Mouse (Mus musculus) gastrocnemius, postnatal 10 days (tissue): ENCODE measurements around the gene Agbl2. TPM values are rescaled to one million over a fixed set of nuclear protein-coding genes. Genes with fewer than 3 reads are reported as not detected.
"Not testable (repeated sequence)": the region's sequence is repeated elsewhere in the genome, so short reads cannot be mapped to it uniquely, and the experiment has no call there.

Source experiments
- DNase-seq: peaks from one replicate; pipeline ENCODE4 v3.0.0; 2021; ENCODE audit warnings: mixed read lengths
- total RNA-seq, 2 experiments: library from RNA; stranded (reverse); gene quantifications; 2 replicates each; pipeline ENCODE4 v1.2.3; 2021

Gene Agbl2
- total RNA-seq, 2 experiments from 2014 or later, result 0.43 to 0.85 TPM

DNA sequence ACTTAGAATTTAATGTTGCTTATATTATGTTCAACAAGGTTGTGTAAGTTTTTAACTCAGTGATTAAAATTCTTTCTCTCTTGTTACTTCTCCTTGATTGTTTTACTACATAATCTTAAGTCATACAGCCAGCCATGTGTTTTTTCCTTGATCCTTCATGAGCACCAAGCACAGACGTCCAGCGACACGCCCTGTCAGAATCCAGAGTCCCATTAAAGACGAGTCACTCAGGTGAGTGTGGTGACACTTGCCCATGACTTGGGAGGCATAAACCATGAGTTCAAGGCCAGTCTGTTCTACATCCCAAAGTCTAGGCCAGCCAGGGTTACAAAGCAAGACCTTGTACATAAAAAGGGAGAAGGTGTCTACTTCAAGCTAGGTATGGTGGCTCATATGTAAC, 33.6 kb downstream of the Agbl2 start:
- no peak for DNase-seq

DNA sequence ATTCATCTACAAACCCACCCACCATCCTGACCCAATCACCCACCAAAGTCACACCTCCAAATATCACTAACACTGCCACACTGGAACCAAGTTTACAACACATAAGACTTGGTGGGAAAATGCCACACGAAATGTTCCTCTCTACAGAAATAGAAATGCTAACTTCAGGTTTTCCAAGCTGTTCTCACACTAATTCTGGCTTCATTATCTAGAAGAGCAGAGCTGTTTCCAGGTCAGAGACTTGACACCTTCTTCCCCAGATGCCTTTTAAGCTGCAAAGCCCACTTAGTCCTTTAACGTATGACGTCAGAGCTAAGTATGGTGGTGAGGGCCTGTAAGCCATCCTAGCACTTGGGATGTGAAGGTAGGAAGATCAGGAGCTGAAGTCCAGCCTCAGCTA, 36.2 kb downstream of the Agbl2 start:
- no peak for DNase-seq

DNA sequence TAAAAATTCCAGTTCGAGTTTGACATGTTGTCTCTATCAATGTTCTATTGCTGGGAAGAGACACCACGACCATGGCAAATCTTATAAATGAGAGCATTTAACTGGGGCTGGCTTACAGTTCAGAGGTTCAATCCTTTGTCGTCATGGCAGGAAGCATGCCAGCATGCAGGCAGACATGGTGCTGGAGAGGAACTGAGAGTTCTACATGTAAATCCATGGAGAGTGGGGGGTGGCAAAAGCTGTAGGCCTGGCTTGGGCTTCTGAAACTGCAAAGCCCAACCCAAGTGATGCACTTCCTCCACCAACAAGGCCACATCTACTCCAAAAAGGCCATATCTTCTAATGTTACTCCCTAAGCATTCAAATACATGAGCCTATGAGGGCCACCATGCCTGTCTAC, 38.4 kb downstream of the Agbl2 start:
- DNase-seq, result no peak

DNA sequence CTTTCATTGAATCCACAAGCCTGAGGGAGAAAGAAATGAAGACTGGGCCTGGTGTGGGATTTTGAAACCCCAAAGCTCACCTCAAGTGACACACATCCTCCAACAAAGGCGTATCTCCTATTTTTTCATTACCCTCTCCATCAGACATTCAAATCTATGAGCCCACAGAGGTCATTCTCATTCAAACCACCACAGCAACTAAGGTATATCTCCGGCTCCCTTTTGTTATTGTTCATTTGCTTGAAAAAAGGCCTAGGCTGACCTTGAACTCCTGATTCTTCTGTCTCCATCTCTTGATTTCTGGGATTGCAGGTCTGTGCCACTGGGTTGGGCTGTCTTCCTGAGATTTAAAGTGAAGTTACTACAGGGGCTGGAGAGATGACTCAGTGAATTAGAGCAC, 40.5 kb downstream of the Agbl2 start:
- no peak for DNase-seq

DNA sequence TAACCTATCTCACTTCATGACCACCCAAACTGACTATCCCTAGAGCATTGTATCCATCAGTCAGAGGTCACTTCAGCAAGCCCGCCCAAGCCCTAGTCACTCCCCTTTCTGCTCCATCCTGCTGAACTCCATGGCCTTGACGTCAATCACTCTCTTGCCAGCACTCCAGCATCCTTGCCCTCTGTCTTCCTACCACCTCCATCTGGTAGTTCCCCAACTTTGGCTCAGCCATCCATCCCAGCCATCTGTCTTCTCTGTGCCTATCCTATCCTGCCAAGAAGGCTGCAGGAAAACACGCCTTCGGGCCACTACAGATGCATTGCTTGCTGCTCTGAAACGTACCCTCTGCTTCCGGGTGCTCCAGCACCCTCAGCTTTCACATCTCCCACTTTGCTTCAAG, 41.3 kb downstream of the Agbl2 start:
- no peak for DNase-seq

DNA sequence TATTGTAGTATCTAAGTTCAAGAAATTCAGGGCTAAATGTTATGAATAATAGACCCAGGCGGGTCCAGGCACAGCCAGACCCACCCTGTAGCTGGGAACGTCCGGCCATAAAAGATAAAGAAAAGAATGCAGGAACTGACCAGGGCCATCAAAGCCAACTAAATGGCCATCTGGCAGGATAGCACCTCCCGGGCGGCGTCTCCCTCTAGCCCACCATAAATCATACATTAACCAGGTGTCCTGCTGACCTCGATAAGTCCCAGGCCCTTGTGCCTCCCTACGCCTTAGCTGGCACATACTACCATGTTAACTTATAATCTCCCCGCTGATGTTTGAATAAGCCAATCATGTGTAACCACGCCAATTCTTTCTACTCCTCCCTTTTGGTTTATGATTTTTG, 42.0 kb downstream of the Agbl2 start:
- DNase-seq, result not testable (repeated sequence)

DNA sequence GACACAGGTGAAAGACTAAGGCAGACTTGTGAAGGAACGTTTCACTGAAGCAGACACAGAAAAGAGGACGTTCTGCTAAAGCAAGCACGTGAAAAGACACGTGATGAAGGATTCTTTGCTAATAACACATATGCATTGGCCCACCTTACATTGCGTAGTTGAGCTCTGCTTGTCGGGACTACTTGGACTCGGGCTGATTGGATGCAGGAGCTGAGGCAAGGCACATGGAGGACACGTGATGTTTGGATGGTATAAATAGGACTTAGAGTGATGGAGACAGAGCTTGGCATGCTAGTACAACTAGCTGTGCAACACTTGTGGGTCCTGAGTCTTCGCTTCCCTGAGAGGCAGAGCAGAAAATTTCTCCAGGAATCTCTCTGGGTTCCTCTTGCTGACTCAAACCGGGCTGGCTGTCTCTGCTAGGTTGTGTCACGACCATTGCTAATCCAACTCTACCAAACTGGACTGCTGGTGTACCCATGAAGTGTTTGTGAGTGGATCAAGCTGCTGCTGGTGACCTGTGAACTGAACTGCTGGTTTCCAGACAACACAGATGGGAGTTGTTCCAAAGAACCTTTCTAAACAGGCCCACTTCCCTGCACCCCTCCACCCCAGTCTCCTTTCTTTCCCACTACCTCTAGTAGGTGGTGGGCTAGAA, 43.1 kb downstream of the Agbl2 start:
- DNase-seq, result no peak

DNA sequence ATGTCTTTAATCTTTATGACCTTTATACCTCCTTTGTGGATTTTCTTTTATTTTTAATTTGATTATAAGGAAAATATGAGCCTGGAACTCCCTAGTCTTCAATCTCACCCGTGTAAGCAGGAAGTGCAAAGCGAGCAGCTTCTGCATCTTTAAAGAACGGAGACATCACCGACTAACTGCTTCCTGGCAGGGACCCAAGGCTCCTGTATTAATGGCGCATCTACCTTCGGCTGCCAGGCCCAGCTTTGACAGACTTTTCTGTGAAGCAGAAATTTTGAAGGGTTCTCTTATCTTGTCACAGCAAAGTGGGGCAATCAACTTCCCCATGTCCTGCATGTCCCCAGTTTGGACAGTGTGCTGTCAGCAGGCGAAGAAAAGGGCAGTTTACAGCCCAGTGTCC, 46.2 kb downstream of the Agbl2 start:
- DNase-seq, result no peak

DNA sequence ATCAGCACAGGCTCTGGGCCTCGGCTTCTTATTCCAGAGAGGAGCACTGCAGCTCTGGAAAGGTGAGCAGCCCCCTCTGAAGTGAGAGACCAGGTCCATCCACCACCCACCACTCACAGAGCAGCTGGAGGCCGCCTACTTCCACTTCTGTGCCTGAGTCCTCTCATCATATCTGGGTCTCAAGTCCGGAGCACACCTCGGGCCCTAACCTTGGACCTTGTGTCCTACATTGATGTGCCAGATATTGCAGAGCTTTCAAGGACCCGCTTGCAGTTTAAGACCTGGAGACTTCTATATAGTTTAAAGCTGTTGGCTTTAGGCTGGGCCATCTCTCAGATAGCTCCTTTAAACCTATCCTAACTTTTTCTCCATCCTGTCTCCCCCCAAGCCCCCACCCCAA, 51.0 kb downstream of the Agbl2 start:
- no peak for DNase-seq

DNA sequence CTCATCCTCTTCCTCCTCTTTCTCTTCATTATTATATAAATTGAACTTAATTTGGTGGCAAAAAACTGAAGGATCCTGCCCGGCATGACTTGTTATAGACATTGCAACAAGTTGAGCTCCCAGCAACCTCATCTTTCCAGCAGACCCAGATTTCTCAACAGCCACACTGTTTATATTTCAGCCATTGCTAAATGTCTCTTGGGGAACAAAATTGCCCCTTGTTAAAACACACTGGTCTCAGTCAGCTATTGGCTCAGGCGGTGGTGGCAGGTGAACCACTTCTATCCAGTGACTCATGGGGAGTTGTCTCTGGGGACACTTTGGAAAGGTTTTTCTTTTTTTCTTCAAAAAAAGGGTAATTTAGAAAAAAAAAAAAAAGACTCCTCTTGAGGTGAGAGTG, 56.1 kb downstream of the Agbl2 start:
- DNase-seq, result no peak

DNA sequence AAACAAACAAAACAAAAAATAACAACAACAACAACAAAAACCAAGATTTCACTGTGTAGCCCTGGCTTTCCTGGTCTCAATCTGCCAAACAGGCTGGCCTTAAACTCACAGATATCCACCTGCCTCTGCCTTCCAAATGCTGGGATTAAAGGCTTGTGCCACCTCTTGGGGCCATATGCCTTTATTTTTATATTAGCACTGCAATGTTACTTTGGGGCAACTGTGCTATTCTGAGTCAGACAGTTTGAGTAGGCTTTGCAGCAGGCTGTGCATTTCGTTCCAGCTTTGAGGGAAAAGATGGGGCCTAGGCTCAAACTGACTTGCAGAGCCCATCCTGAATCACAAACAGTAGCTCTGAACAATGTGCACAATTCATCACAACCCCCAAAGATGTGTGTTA, 61.1 kb downstream of the Agbl2 start:
- no peak for DNase-seq

DNA sequence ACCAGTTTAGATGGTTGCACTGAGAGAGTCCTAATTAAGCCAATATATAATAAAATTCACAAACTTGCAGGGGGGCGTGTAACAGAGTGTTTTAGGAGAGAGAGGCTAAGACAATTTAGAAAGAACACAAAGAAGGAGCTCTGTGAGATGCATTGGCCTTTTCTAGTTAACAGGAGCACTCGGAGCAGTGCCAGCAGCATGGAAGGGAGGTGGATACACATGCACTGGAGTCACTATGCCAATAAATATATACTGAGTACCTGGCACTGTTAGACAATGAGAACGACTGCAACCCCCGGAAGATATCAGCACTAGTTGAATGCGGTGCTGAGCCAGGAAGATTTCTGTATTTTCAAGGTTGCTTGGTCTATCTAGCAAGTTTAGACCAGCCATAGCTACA, 61.7 kb downstream of the Agbl2 start:
- no peak for DNase-seq

DNA sequence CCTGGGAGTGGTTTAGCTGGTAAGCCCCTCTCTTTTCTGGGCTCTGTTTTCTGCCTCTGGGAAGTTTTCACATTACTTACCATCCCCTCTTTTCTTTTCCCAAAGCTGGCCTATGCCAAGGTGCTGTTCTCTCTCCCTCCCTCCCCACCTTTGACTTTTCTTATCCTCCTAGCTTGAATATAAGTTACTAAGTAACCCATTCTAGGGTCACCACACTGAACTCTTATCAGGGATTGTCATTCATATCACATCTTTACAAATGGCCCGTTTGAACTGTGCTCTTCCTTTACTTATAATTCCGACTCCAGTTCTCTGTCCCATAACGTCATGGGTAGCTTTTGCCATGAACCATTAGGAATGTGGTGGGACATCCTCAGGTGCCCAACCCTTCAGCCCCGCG, 62.7 kb downstream of the Agbl2 start:
- no peak for DNase-seq

DNA sequence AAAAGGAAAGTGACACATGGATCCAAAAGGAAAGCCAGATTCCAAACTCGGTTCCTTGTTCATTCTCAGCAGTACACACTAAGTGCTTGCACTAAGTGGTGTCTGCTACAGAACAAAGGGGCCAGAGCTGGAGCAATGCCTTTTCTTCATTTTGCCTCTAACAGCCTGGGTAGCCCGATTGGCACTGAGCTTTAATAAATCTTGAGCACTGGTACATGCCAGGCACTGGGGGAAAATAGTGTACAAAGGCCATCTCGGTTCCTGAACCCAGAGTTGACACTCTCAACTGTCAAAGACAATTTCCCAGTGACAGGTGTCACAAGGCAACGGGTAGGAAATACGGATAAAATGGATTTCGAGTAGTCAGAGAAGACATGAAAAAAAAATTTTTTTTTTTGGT, 63.6 kb downstream of the Agbl2 start:
- DNase-seq, result no peak

DNA sequence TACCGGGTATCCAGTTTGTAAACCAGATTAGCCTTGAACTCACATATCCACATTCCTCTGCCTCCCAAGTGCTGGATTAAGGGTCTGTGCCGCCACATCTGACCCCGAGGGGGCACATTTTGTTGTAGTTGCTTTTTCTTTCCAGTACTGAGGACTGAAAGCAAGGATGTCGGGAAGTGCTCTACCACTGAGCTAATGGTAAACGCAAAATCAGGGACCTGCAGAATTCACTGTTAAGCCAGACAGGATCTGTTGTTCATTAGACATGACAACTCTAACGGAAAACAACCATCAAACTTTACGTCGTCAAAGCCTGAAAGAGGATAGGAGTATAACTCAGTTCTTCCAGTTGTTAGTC, 64.0 kb downstream of the Agbl2 start:
- DNase-seq, result no peak

DNA sequence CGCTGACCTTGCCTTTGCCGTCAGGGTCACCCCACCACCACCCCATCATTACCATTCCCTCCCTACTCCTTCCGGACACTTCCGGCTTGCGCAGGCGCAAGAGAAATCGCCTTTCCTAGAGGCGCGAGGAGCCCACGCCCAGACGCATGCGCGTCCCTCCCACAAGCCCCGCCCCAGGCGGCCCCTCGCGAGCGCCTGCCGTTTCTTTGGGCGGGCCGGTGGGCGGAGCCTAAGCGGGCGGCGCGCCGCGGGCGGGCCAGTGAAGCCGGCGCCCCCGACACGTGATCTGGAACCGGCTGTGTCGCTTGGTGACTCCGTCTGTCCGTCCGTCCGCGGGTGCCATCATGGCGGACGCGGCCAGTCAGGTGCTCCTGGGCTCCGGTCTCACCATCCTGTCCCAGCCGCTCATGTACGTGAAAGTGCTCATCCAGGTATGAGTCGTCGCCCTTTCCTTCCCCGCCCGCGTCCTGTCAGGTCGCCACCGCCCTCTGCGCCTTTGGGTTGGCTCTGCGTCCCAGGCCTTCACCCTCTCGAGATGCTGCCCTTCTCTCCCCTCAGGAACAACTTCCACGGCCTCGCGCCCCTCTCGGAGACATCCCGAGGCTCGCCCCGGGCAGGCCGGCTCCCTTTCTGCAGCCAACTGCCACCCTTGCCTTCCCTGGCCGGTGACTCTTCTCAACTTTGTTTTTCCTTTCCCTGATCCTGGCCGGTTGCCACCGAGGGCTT, 64.6 kb downstream of the Agbl2 start, which contains the start of gene Mtch2:
Gene Mtch2, plus strand, starts transcription at position 201 of the 726 bp plus-strand sequence.
- peak; percentile 100 for DNase-seq

DNA sequence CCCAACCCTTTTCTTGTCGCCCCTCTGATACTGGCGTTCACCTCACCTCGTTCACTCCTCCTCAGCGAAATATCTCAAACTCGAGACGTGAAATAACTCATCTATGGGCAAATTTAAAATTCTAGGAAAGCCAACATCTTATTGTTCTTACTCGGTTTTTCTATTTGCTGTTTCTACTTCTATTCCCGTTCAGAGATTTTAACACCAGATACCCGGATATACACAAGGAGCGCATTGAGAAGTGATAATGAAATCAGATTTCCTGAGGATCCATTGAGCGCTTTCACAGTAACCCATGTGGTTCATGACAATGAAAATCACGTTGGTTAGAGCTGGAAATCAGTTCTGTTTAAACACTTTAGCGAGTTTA, 65.1 kb downstream of the Agbl2 start:
- DNase-seq, result no peak

DNA sequence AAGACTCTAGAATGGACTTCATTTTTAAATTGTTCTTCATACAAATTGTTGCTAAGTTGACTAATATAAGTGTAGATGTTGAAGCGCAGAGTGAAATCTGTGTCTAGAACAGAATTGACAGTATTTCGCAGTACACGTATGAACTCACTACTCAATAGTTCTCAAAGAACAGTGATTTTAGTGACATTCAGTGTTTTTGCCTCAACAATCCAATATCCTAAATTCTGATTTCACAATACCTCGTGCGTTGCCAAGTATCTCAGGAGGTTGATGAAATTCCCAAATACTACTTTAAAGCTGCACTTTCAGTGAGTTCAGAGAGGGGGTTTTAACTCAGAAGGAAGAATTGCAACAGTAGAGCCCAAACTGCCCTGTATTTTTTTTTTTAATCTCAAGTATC, 65.8 kb downstream of the Agbl2 start:
- DNase-seq, result no peak

DNA sequence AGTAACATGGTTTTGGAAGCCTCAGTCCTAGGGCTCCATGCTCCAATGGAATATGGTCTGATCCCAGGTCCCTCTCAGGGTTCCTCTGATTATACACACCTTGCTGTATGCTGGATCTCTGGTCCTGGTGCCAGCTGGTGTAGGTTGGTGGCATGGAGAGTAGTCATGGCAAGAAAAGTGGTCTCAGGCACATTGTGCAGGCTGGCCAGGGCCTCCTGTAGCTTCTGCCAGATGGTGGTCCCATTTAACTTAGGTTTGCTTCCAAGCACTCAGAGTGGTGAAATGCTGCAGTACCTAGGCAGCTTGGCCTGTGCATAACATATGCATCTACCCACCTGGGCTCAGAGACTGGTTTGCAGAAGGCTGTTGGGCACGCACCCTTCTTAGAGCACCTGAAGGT, 67.9 kb downstream of the Agbl2 start:
- DNase-seq, result no peak

DNA sequence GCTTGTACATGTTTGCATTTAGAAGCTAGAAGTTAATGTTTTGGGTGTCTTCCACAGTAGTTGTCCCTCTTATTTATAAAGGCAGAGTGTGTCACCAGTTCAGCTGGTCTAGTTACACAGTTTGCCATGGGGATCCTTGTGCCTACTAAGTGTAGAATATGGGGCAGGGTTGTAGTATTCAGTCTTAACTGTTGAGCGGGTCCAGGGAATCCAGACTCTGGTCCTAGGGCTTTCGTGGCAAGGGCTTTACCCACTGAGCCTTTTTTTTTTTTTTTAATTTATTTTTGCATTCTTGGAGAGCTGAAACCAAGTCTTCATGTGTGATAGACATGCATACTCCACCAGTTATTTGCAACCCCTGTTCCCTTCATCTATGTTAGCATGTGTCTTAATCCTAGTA, 79.0 kb downstream of the Agbl2 start:
- DNase-seq, result no peak

DNA sequence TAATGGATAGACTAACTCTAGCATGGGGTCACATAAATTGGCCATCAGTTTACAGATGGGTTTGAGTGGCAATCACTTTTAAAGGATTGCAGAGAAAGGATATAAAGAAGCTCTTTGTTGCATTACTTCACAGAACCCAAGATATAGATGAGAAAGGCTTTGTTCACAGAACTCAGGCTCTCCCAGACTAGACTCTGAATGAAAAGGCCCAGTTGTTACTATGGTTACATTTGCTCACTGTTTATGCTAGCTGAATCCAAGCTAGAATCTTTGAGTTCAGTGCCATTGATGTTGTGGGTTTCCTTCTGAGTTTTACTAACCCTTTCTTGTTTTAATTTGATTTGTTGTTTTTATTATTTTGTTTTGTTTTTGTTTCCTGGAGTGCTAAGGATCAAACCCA, 81.7 kb downstream of the Agbl2 start:
- DNase-seq, result no peak

DNA sequence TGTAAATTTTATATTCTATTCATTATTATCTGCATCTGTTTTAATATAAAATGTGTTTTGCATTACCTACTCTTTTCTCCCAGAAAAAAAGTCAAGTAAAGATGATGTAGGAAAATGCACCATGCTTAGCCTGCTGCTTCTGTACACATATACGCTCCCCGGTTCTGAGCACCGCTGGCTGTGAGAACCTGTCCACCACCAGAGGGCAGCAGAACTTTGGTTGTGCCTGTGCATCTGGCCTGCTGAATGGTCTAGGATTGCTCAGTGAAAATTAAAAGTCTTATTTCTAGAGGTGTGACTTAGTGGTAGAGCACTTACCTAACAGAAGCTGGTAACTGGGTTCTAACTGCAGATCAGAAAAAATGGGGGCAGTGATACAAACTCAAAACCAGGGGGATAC, 84.0 kb downstream of the Agbl2 start:
- peak; percentile 86 for DNase-seq

DNA sequence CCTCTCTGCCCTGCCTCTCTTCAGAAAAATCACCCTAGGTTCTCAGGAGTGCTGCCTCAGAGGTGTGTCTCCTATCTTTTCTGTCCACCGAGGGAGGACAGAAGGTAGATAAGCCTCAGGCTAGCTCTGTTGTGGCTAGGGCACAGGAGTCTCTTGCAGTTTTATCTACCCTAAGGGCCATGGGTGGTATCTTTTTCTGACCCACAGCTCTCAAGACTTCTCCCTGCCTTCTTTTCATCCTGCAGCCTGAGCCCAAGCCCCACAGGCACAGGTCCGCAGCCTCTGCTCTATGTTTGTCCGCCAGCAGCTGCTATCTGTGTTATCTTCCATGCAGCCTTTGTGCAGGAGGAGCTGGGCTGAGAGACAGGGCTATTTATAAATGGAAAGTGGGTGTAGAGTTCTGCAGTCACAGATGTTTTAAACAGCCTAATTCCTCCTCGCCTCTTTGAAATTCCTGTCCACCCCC, 87.6 kb downstream of the Agbl2 start:
- DNase-seq, result peak; percentile 39
